Mouse (Mus musculus) lung, adult 2 months (tissue): ENCODE results near the gene Pde4d. TPM values are rescaled to one million over a fixed set of nuclear protein-coding genes. Genes with fewer than 3 reads are reported as not detected.
A peak's percentile ranks its signal among the peaks of the same experiment; 100 is the strongest.
"Not testable (repeated sequence)": the region's sequence is repeated elsewhere in the genome, so short reads cannot be mapped to it uniquely, and the experiment has no call there.

Source experiments
- DNase-seq: peaks from one replicate; pipeline ENCODE4 v3.0.0; 2022
- H3K4me1 ChIP-seq: fragments of 200-500 bp; 2 replicates; pipeline ENCODE4 v1.6.1; 2011; ENCODE audit warnings: low read length; ENCODE audit not compliant: control insufficient read depth, insufficient read depth
- H3K4me3 ChIP-seq: fragments of 200-500 bp; replicated peaks from 2 replicates; pipeline ENCODE3; 2011; ENCODE audit warnings: low read depth, mild to moderate bottlenecking, control low read depth, low read length; ENCODE audit errors: extremely low read depth
- CTCF ChIP-seq: fragments of 200-500 bp; IDR thresholded peaks from 2 replicates; pipeline ENCODE4 v1.5.1; 2011; ENCODE audit warnings: mild to moderate bottlenecking, low read length, control low read depth; ENCODE audit not compliant: insufficient read depth
- POLR2A ChIP-seq: fragments of 200-500 bp; IDR thresholded peaks from 2 replicates; pipeline ENCODE4 v1.6.1; 2011; ENCODE audit warnings: low read depth, mild to moderate bottlenecking, control low read depth, low read length, borderline replicate concordance; ENCODE audit errors: extremely low read depth
- WGBS: fragments of 180-500 bp; shearing (Covaris S2); methylation state at CpG from one replicate; pipeline ENCODE4 v1.1.7; 2018; 5-methylcytosine and 5-hydroxymethylcytosine counted together
- polyA plus RNA-seq: library from polyadenylated mRNA; depleted of rRNA; stranded (reverse); fragments of >200 nt; gene quantifications from 2 replicates; pipeline ENCODE4 v1.2.3, GENCODE M21; 2012

Gene Pde4d
- polyA plus RNA-seq, 1 experiment: 20.0 TPM

DNA sequence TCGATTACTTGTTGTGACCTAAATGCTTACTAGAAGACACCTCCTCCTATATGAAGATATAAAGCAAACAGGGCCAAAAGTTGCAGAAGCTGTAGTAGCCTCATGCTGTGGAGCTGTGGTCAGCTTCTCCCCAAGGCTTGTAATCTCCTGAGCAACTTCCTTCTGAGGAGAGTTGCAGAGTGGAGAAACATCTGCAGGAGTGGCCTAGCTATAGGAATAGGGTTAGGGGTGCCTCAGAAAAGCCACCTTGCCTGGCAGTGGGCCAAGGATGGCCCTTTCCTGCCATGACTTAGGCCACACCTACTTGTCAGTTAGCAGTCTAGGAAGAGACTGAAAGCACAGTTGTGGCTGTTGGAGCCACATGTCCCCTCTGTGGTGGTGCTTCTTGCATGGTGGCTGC, 325.2 kb downstream of the Pde4d start:
- no peak for TF ChIP-seq CTCF
- TF ChIP-seq POLR2A: no peak
- Histone ChIP-seq H3K4me1 (no peaks in the 10 kb centered on the region), H3K4me3 (no peak overlapping the region)
- no peak for DNase-seq
- 71% methylated on average over 1 of the region's 1 CpGs for WGBS

DNA sequence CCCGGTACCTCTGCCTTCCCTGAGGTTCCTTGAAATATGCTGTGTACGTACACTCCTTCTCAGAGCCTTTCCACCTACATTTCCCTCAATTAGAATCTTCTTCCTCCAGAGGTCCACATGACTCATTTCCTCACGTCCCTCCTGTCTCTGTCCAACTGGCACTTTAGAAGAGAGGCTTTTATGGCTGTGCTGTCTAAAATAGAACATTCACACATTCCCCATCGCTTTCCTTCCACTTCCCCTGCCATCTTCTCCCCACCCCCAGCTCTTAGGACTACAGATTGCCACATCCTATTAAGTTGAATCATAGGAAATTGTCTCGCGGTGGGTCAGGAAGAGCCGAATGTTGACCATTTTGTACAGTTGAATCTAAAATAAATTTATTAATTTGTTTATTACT, 326.1 kb downstream of the Pde4d start:
- Histone ChIP-seq H3K4me1 (no peaks in the 10 kb centered on the region), H3K4me3 (no peak overlapping the region)
- TF ChIP-seq CTCF (no peak), POLR2A (no peak)
- 41% methylated on average over 7 of the region's 7 CpGs for WGBS
- no peak for DNase-seq

DNA sequence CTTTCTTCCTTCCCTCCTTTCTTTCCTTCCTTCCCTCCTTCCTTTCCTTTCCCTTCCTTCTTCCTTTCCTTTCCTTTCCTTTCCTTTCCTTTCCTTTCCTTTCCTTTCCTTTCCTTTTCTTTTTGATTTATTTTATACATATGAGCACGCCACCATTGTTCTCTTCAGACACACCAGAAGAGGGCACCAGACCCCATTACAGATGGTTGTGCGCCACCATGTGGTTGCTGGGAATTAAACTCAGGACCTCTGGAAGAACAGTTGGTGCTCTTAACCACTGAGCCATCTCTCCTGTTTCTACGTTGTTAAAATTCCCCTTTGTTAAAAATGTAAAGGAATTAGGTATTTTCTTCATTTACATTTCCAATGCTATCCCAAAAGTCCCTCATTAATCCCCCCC, 347.9 kb downstream of the Pde4d start:
- not testable (repeated sequence) for H3K4me3 ChIP-seq, DNase-seq, H3K4me1 ChIP-seq
- 80% methylated on average over 3 of the region's 3 CpGs for WGBS

DNA sequence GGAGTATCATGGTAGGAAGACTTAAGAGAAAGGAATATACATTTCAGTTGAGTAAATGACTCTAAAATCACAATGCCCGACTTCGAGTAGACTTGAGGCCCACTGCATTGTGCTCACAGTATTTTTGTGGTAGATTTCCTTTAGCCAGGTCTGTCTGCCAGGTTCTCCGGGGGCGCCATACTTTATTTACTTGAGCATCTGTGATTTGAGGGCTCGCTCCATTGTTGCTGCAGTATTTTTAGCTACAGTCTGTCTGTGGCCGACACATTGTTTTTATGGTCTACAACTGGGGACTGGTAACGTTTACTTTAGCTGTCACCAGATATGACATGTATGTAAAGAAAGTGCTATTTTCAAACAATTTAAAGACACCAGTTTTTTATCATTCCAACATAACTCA, 359.4 kb downstream of the Pde4d start:
- no peak for DNase-seq
- 62% methylated on average over 7 of the region's 7 CpGs for WGBS
- TF ChIP-seq CTCF (no peak), POLR2A (no peak)
- no peak overlapping the region for H3K4me3 ChIP-seq
- no peaks in the 10 kb centered on the region for H3K4me1 ChIP-seq

DNA sequence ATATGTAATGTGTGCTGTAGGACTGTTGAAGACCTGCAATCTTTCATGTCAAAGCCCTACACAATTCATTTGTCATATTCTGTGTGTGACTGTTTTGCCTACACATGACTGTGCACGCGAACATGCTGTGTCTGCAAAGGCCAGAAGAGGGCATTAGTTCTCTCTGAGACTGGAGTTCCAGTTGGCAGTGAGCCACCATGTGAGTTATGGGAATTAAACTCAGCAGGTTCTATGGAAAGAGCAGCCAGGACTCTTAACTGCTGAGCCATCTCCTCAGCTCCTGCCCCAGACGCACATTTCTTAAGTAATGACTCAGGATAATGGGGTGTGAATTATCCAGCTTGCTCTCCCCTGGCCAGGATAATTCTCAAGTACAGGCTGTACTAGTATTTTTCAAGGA, 363.2 kb downstream of the Pde4d start:
- 0 out of 2 replicates have a peak, but pooled peaks have one; percentile 11 for TF ChIP-seq CTCF
- no peak for TF ChIP-seq POLR2A
- 55% methylated on average over 3 of the region's 3 CpGs for WGBS
- no peak for DNase-seq
- Histone ChIP-seq H3K4me1 (no peaks in the 10 kb centered on the region), H3K4me3 (no peak overlapping the region)

DNA sequence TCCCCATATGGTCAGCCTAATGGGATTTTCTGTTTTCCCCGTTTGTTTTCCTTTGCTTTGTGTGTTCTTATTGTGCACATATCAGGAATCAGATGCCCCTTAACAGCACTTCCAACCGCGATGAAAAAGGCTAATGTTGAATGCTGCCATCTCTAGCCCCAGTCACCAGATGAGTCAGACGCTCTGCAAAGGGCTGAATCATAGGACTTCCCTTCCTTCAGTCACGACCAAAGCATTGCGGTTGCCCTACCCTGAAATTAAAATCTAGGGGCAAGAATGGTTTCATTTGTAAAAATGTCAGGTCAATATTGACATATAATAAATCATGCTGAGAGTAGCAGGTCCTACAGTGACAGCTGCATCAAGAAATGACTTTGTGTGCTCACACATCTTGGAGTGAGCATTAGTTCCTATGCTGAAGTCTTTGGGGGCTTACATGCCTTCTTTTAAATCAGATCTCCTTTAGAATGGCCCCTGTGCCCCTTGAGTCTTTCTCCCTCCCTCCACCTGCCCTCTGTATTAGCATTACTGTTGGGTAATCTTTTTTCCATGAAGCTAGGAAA, 370.2 kb downstream of the Pde4d start:
- H3K4me1 ChIP-seq: no peaks in the 10 kb centered on the region
- H3K4me3 ChIP-seq: no peak overlapping the region
- WGBS: 62% methylated on average over 6 of the region's 6 CpGs
- no peak for TF ChIP-seq CTCF
- no peak for TF ChIP-seq POLR2A
- no peak for DNase-seq

DNA sequence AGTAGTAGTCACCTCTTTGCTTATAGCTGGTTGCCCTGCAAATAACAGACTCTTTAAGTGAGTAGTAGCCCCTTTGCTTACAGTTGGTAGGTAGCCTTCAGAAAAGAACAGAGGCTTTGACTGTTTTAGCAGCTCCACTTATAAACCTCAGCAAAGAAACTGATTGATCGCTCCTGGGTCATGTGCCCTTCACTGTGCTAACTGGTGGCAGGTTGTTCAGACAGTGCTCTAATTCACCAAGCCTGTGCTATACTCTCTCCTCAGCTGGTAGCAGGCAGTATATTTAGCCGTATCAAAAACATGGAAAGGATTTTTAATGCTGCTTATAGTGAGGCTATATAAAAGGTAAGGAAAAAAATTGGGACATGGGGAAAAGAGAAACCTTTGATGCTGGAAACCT, 370.7 kb downstream of the Pde4d start:
- no peak for TF ChIP-seq POLR2A
- TF ChIP-seq CTCF: no peak
- H3K4me1 ChIP-seq: no peaks in the 10 kb centered on the region
- no peak overlapping the region for H3K4me3 ChIP-seq
- 78% methylated on average over 2 of the region's 2 CpGs for WGBS
- DNase-seq: no peak

DNA sequence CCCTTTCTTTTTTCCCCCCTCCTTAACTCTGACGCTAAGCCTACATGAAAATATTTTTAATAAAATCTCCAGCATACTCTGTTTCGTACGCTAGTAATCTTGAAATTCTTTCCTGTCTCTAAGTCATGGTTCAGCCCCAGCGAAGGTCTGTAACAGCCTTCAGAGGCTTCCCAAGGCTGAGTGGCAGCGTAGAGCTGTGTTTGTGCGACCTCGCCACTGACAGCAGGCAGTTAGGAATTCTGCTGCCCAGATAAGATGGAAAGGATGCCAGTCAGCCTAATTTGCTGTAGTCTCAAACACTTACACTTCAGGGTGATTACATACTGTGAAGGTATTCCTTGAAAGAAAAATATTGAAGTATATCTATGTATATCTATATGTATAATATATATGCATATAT, 371.5 kb downstream of the Pde4d start:
- TF ChIP-seq POLR2A (no peak), CTCF (no peak)
- DNase-seq: no peak
- H3K4me3 ChIP-seq: no peak overlapping the region
- no peaks in the 10 kb centered on the region for H3K4me1 ChIP-seq
- 74% methylated on average over 7 of the region's 7 CpGs for WGBS

DNA sequence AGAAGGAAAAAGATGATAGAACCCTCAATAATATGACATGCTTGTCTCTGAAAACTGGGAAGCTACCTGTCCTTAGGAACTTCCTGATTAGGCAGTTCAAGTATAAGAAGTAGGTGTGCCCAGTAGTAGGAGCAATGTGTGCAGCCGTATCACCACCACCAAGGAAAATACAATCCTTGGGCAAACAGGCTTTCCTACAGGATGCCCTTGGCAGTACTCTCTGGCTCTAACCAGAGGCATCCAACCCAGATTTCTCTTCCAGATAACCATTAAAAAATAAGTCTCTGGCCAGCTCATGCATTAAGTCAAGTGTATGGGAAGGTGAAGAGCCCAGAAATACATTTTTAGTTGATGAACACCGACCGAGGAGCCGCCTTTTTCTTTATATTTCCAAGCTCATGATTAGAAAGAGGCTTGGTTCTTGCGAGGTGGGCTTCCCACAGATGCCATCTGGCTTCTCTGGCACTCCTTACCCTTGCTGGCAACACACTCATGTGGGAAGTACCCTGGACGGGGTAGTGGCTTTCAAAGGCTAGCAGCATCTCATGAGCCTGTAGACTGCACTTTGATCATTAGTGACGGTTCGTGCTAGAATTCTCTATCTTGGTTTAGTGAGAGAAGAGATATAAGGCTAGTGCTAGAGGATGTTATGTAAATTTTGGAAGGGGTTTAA, 375.0 kb downstream of the Pde4d start:
- no peak for DNase-seq
- Histone ChIP-seq H3K4me3 (no peak overlapping the region), H3K4me1 (no peaks in the 10 kb centered on the region)
- TF ChIP-seq CTCF: no peak
- no peak for TF ChIP-seq POLR2A
- 86% methylated on average over 8 of the region's 8 CpGs for WGBS

DNA sequence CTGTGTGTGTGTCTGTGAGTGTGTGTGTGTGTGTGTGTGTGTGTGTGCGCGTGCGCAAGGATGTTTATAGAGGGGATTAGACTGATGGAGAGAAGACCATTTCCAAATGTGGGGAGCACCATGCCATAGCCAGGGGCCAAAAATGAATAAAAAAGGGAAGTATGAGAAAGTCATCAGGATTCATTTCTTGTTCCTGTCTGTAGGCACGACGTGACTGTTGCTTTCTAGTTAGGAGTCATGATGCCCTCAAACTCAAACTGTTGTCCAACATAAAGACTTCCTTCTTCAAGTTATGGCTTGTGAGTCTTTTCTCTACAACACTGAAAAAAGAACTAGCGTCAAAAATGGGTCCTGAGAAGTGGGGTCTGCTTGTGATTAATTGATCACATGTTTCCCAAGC, 375.8 kb downstream of the Pde4d start:
- Histone ChIP-seq H3K4me1 (no peaks in the 10 kb centered on the region), H3K4me3 (no peak overlapping the region)
- DNase-seq: no peak
- no peak for TF ChIP-seq POLR2A
- TF ChIP-seq CTCF: no peak
- WGBS: 83% methylated on average over 6 of the region's 6 CpGs
